Mouse (Mus musculus) MEL (cell line): ENCODE results near the gene Vmn1r219.

Experiments
- CHD2 ChIP-seq: IDR thresholded peaks from 2 replicates; pipeline ENCODE4 v1.6.1; 2011; ENCODE audit warnings: low read length, improper control_type of control experiment
- CTCF ChIP-seq, 3 experiments: IDR thresholded peaks in 2 of 3; conservative IDR thresholded peaks in 1 of 3; 2 replicates each; pipeline ENCODE4 v1.5.1; 2011 to 2012; ENCODE audit warnings: low read length in 3 of 3, low read depth in 2 of 3, mild to moderate bottlenecking in 2 of 3, improper control_type of control experiment in 1 of 3, inconsistent platforms in 1 of 3, mixed read lengths in 1 of 3, moderate library complexity in 1 of 3; ENCODE audit not compliant: control insufficient read depth in 1 of 3, insufficient read depth in 1 of 3, poor library complexity in 1 of 3, severe bottlenecking in 1 of 3
- GABPA ChIP-seq: IDR thresholded peaks from 2 replicates; pipeline ENCODE4 v1.6.1; 2012; ENCODE audit warnings: low read depth, mild to moderate bottlenecking, inconsistent platforms, low read length, improper control_type of control experiment, moderate library complexity
- GATA1 ChIP-seq: IDR thresholded peaks from 2 replicates; pipeline ENCODE4 v1.6.1; 2011; ENCODE audit warnings: low read depth, low read length, improper control_type of control experiment
- HCFC1 ChIP-seq: IDR thresholded peaks from 2 replicates; pipeline ENCODE4 v1.6.1; 2012; ENCODE audit warnings: low read depth, mild to moderate bottlenecking, inconsistent platforms, low read length, improper control_type of control experiment, moderate library complexity
- KAT2A ChIP-seq: conservative IDR thresholded peaks from 2 replicates; pipeline ENCODE4 v1.6.1; 2012; ENCODE audit warnings: low read depth, low read length, improper control_type of control experiment, inconsistent platforms
- MEF2A ChIP-seq: IDR thresholded peaks from 2 replicates; pipeline ENCODE4 v1.6.1; 2014; ENCODE audit warnings: low read depth, mild to moderate bottlenecking, inconsistent platforms, low read length, improper control_type of control experiment; ENCODE audit not compliant: poor library complexity, insufficient replicate concordance, severe bottlenecking; ENCODE audit errors: extremely low read depth
- MXI1 ChIP-seq: IDR thresholded peaks from 2 replicates; pipeline ENCODE4 v1.6.1; 2011; ENCODE audit warnings: mild to moderate bottlenecking, low read depth, low read length, improper control_type of control experiment
- POLR2A ChIP-seq, 2 experiments: IDR thresholded peaks; 2 replicates each; pipeline ENCODE4 v1.6.1; 2011 to 2012; ENCODE audit warnings: low read length in 2 of 2, mild to moderate bottlenecking in 2 of 2, control low read depth in 1 of 2, improper control_type of control experiment in 1 of 2, low read depth in 1 of 2, moderate library complexity in 1 of 2; ENCODE audit not compliant: control insufficient read depth in 1 of 2, insufficient read depth in 1 of 2, poor library complexity in 1 of 2
- RAD21 ChIP-seq: IDR thresholded peaks from 2 replicates; pipeline ENCODE4 v1.6.1; 2011; ENCODE audit warnings: mild to moderate bottlenecking, low read depth, low read length, improper control_type of control experiment
- TAL1 ChIP-seq: IDR thresholded peaks from 2 replicates; pipeline ENCODE4 v1.6.1; 2012; ENCODE audit warnings: mild to moderate bottlenecking, inconsistent platforms, low read length, moderate library complexity, mixed read lengths
- USF1 ChIP-seq: IDR thresholded peaks from 2 replicates; pipeline ENCODE4 v1.6.1; 2014; ENCODE audit warnings: low read depth, mild to moderate bottlenecking, inconsistent platforms, low read length, improper control_type of control experiment, moderate library complexity
- ZC3H11A ChIP-seq: IDR thresholded peaks from 2 replicates; pipeline ENCODE4 v1.6.1; 2012; ENCODE audit warnings: low read depth, mild to moderate bottlenecking, inconsistent platforms, low read length, improper control_type of control experiment
- ZKSCAN1 ChIP-seq: IDR thresholded peaks from 2 replicates; pipeline ENCODE4 v1.6.1; 2012; ENCODE audit warnings: low read depth, mild to moderate bottlenecking, inconsistent platforms, low read length, improper control_type of control experiment, moderate library complexity

DNA sequence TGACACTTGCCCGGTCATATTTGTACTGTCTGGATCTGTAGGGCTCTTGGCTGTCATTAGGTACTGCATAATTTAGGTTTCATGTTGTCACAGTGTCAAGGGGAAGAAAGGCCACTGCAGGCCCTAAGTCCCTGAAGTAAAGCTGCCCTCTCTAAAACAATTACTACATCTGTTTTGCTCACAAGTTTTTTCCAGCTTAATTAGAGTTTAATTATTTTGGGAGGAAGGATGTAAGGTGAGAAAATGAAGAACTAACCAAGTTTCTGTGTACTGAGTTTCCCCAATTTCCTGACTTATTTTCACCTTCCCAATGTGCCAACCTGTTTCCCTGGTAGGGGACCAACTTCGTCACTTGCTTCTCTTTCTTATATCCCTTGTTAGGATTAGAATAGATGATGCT lies 28.8 kb downstream of the Vmn1r219 start, which contains the start of gene Vmn1r220:
- TF ChIP-seq TAL1 (no peak), POLR2A (IDR thresholded peaks at IDR 0.05; ENCODE audit: control insufficient read depth in 1 of 2, insufficient read depth in 1 of 2, low read depth in 1 of 2, low read length in 2 of 2, poor library complexity in 1 of 2) (no peak), ZKSCAN1 (no peak), ZC3H11A (no peak), CTCF (IDR thresholded peaks at IDR 0.05 in 2 of 3, conservative IDR thresholded peaks at IDR 0.05 in 1 of 3; ENCODE audit: control insufficient read depth in 1 of 3, insufficient read depth in 1 of 3, low read depth in 2 of 3, low read length in 3 of 3, poor library complexity in 1 of 3, severe bottlenecking in 1 of 3) (no peak), CHD2 (no peak), GABPA (no peak), MEF2A (no peak), RAD21 (no peak), KAT2A (no peak), GATA1 (no peak), HCFC1 (no peak), USF1 (no peak), MXI1 (no peak)
